Mouse (Mus musculus) 3T3-L1 (cell line): ENCODE data around the gene Hook2.

Experiments
- DNase-seq: peaks from one replicate; pipeline ENCODE4 v3.0.0-alpha.2; 2015; ENCODE audit warnings: low read depth, low spot score

The Hook2 gene

DNA sequence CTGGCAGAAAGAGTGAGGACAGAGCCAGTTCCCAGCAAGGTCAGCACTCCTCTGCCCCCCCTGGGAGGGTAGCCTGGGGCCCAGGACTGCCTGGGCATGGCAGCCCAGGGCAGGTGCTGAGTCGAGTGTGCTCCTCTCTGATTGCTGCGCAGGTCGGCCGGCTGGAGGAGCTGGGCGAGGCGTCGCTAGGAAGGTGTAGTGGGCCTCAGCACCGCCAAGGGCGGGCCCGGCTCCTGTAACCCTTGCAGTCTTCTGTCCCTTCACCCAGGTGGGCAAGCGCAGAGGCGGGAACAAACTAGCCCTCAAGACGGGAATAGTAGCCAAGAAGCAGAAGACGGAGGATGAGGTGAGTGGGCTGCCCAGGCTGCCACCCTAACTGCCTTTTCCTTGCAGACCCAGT is 38.9 kb downstream of the Hook2 start:
- no peak for DNase-seq

DNA sequence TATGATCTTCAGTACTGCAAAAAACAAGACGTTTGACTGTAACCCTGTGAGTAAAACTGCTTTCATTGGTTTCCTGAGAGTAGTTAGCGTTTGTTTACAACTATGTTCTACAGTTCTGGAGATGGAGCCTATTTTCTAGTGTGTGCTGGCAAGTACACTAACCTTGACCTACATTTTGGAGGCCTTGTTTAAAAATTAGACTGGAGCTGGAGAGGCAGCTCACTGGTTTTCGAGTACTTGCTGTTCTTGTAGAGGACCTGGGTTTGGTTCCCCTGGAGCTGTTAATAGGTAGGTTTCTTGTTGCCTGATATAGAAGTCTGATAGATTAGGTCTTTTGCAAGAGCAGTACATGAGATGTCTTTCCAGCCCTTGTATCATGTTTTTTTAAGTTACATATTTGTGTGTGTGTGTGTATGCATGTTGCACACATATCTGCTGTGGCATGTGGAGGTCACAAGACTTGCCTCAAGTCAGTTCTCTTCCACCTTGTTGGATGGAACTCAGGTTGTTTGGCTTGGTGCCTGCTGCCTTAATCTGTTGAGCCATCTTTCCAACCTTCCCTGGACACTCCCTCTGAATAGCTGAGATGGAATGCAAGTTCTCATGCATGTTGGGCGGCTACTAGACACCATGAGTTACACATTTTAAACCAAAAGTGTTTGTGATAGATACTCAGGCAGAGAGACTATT is 42.4 kb downstream of the Hook2 start:
- peak; percentile 50 for DNase-seq

DNA sequence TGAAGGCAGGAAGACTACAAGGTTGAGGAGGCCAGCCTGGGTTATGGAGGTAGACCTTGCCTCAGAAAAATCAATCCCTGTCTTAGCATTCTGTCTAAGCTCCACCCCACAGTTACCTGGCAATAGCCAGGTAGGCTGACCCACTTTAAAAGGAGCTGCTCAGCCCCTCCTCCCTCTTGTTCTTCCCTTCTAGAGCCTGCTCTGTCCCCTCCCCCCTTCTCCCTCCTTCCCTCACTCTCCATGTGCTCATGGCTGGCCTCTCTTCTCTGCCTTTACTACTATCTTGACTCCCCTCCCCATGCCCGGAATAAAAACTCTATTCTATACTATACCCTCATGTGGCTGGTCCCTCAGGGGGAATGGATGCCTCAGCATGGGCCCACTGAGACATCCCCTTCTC is 43.5 kb downstream of the Hook2 start:
- no peak for DNase-seq

DNA sequence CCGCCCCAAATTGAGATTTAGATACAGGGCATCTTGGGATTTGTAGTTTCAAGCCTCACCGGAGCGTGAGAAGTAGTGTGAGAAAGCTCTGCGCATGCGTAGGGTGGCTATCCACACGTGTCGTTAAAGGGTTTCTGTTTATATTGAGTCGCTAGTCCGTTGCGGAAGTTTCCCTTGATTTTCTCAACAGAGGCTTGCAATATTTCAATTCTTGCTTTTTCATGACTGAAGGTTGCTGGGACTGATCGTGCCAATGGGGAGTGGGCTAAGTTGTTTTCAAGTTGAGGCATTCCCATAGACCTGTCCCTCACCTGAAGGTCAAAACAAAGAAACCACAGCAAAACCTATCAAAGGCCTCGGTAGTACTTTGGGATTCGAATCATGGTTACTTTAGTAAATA is 44.4 kb downstream of the Hook2 start:
- no peak for DNase-seq

DNA sequence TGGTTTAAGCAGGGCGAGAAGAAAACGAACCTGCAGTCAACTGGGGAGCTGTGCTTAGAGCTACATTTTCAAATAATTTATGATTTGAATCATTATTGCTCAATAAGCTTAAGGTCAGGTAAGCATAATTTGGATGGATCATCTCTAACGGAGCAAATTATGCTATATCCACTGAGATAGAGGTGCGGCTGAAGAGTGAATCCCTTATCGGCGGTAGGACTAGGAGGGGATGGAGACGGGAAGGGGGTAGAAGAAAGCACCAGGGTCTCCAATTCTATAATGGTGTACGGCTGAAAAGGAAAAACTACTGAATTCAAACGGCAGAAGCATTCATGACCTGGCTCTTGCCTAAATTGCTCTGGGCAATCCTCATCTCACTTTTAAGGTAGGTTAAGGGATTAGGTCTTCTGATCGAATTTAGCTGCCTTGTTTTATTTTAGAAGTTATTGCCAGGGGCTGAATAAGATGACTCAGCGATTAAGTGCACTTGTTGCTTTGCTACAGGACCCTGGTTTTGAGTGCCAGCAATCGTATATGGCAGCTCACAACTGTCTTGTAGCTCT is 44.8 kb downstream of the Hook2 start:
- DNase-seq, result no peak

DNA sequence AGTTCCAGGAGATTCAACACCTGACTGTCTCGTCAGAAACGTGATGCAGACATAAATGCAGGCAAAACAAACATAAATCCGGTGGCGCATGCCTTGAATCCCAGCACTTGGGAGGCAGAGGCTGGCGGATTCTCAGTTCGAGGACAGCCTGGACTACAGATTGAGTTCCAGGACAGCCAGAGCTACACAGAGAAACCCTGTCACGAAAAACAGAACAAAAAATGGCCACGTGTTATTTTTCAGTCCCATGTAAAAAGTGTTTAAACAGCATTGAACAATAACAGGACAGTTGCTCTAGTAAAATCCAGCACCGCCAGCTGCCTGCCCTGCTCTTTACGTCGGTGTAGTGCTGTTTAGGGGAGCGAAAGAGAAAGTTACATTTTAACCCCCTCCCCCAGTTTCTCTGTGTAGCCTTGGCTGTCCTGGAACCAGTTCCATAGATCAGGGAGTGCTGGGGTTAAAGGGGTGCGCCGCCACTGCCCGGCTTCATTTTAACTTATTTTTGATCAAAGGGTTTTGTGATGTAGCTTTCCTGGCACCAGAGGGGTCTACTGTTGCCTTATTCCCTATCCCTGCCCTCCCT is 45.4 kb downstream of the Hook2 start:
- peak; percentile 74 for DNase-seq

DNA sequence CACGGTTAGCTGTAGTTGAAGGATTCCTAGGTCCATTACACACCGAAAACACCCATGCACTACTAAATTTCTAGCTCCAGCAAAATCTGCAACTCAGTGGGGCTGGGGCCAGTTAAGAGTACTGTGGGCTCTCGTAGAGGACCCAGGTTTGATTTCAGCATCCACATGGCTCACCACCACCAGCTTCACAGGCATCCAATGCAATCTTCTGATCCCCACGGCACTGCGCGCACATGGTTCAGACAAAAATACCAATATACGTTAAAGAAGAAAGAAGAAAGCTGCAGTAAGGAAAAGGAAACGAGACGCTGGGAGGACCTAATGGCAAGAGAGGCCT is 45.9 kb downstream of the Hook2 start:
- no peak for DNase-seq

DNA sequence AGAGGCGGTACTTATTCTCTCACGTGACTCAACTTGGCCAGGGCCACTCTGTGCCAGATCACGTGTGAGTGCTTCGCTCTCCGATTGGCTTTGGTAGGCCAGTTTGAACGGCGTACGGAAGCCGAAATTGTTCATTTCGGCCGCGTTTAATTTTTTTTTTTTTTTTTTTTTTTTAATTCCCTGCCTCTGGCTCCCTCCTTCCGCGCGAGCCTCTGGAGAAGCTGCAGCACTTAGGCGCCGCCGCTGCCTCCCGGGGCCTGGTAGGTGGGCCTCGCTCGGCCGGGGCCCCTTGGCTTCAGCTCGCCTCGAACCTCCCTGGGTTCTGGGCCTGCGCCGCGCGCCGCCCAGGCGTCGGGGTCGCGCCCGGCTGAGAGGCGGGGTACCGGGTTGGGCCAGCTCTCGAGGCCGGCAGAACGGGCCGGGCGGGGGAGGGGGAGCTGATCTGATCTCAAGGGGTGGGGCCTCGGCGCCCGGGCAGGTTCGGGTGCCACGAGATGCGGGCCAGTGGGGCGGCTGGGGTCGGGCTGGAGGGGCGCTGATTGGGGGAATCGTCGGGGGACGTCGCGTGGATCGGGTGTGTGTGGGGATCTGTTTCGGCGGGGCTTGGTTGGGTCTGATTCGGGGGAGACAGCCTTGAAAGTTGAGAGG is 46.4 kb downstream of the Hook2 start, which contains the start of gene Tnpo2:
Gene Tnpo2 (plus strand): TSS at position 198 of the 648 bp plus-strand sequence.
- DNase-seq, result peak; percentile 100

DNA sequence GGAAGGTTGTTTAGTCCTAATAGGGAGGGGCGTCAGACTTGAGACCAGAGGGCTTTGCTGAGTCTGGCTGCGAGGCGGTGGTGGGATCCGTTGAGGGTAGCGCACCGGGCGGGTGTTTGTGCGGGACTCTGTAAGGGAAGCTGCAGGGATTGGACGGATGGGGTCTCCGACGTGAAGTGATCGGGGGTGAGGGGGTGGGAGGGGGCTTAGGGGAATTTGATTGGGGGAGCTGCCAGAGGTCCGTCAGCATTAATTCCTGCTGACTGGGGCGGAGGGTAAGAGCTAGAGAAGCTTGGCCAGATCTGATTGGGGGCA is 46.9 kb downstream of the Hook2 start:
- no peak for DNase-seq

DNA sequence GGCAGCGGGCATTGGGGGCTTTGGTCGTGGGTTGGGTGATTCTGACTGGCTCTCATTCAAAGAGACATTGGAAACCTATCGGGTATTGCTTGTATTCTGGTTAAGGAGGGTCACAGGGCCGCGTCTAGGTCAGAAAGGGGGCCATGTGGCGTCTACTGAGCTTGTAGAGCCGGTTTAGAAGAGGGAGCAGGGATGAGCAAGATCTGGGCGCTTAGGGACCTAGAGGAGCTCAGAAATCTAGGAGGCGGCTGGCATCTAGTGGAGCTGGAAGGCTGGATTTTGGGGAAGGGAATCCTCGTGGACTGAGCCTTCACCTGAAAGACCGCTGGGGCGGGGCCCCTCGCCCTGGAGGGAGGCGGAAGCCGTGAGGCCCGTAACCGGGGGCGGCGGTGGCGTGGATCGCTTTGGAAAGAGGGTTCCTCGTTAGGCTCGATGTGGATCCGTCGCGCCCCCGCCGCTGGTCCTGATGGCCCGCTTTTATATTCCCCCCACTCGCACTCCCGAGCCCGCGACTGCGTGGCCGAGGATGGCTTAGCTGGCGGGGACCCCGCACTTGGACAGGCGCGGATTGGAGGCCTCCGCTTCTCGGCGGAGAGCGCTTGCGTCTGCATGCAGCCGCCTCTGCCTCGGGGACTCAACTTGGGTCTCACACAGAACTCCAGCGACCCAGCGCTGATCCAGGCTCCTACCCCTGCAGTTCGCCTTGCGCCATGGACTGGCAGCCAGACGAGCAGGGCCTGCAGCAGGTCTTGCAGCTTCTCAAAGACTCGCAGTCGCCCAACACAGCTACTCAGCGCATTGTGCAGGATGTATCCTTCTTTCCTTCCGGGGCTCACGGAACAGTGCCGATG is 47.5 kb downstream of the Hook2 start:
- peak; percentile 67 for DNase-seq

DNA sequence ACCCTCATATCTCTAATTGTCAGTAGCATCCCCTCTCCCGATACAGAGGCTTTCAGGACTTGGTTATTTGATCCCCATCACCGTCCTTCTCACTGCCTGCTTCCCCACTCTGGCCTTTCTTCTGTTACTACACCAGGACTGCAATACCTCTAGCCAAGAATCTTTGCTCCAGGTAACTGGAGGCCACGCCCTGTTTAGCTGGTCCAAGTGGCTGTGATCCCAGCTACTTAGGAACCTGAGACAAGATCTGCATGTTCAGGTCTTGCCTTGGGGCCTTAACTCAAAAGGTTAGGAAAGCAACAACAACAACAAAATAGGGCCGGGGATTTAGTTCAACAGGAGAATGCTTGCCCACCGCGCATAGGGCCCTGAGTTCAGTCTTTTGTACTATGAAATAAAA is 53.2 kb downstream of the Hook2 start:
- DNase-seq, result no peak
